Mouse (Mus musculus) heart, postnatal 36 days (tissue): ENCODE results near the gene Gm20388. TPM values are rescaled to one million over a fixed set of nuclear protein-coding genes. Genes with fewer than 3 reads are reported as not detected.

Experiments used
- DNase-seq, 2 experiments: peaks; one replicate each; pipeline ENCODE4 v3.0.0; 2021 to 2022
- intact Hi-C: fragments of 180-260 bp; cut with DNase I; formaldehyde crosslinking; loops from one replicate; pipeline ENCODE4 v1.15.1; 2025
- total RNA-seq, 2 experiments: library from RNA; stranded (reverse); gene quantifications; 2 replicates each; pipeline ENCODE4 v1.2.3; 2021

The Gm20388 gene
- total RNA-seq, 2 experiments from 2014 or later: 3.5 to 4.9 TPM

DNA sequence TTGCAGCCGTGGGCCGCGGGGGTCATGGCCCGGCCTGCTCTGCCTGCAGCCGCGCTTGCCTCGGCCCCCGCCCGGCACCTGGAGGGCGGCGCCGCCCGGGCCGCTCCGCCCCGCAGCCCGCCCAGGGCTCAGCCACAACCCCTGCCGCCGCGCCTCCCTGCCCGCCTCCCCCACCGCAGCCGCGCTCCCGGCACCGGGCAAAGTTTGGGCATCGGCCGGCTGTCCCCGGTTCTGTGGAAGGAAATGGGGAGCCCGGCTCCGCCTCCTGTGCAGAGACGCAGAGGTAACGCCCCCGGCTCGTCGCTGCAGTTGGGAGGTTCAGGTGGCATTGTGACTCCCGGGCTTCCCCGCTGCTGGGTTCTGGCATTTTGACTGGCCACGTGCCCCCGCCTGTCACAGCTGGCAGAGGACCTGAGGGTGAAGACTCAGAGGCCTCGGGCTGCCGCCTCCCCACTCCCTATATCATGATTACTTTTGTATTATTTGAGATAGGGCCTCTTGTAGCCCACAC lies 723.7 kb downstream of the Gm20388 start:
- DNase-seq: peak; percentile 45 to 63
- intact Hi-C loops: no loop called here

DNA sequence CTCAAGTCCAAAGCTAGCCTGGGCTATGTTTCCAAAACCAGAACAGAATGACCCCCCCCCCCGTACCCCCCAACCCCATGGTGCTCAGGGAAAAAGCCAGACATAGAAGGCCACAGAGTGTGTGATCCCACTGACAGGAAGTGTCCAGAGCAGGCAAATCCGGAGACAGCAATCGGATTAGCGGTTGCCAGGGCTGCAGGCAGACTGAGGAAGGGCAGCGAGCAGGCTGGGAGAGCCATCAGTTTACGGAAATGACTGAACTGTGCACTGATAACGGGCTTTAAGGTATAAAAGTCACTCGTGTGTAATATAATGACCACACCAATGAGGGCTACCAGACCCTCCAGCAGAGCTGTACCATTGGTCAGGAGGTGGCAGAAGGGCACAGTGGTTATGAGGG lies 730.6 kb downstream of the Gm20388 start:
- DNase-seq: no peak
- intact Hi-C loops: no loop called here

- intact Hi-C loops: no loop called here
These were observed 731.5 kb downstream of the Gm20388 start for GRCm38 (mm10) chr8:120642031-120642662.

DNA sequence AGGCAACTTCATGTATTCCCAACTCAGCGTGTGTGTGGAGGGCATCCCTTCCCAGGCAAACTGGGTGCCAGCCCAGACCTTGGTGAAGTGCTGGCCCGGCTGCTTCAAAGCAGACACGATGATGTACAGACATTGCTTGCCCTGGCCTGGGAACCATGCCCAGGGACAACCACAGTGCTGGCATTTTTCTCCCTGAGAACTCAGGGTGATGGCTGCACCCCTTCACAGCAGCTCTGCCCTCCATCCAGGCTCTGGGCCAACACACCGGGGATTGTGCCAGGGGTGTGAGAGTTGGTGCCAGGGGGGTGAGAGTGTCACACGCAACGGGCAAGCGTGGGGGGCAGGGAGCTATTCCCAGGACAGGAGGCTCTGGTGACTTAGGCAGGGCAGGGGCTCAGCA lies 734.0 kb downstream of the Gm20388 start:
- intact Hi-C loops: no loop called here
- peak; percentile 72 to 77 for DNase-seq

More at GRCm38 (mm10) chr8:120642031-120642662, 731.5 kb downstream of the Gm20388 start:
- DNase-seq: no peak

GRCm38 (mm10) chr8:120647532-120647931 lies 736.9 kb downstream of the Gm20388 start, which contains the start of gene 1190005I06Rik:
Gene 1190005I06Rik (minus strand): TSS chr8:120647632.
- no peak for DNase-seq
- intact Hi-C loops: no loop called here

DNA sequence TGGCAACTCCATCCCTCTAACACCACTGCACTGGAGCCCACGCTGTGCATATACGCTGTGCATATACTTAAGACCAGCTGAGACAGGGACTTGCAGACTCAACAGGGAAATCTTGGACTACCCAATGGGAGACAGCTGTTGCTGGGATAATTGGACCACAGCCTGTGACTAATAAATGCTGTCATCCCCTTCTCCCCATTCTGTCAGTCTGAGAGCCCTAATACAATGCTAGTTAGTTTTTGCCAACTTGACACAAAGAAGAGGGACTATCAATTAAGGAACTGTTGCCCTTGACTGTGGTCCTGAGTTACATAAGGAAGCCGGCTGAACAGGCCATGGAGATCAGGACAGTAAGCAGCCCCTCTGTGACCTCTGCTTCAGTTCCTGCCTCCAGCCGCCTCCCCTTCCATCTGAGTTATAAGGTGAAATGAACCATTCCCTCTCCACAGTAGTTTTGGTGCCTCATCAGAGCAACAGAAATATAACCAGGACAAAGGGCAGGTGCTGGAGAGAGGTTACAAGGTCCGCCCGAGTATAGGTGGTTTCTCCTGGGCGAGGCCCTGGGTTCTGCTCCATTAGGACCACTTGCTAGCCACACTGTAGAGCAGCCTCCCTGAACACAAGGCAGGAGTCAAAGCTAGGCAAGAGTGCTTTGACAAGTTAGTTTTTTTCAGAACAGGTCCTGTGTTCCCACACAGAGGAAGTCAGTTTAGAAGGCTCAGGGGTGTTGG lies 745.8 kb downstream of the Gm20388 start:
- intact Hi-C loops: no loop called here
- no peak for DNase-seq

- intact Hi-C loops: no loop called here
- DNase-seq: no peak
These were observed 746.8 kb downstream of the Gm20388 start for GRCm38 (mm10) chr8:120657415-120657814.

DNA sequence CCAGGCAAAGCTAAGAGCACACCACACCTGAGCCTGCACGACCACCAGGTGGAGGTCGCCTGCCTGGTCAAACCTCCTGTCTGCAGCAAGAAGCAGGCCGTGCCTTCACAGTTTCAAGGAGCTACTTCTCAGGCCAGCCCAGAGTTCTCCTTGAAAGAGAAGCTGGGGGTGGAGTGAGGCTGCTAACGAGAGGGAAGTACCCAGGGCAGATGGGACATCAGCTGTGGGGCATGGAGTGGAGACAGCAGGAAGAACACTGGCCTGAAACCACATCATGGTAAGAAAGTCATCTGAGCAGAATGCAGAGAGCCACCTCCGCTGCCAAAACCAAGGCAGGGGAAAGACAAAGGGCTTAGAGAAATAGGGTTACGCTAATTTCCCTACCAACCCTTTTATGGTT lies 753.9 kb downstream of the Gm20388 start:
- DNase-seq: no peak
- intact Hi-C loops: no loop called here

DNA sequence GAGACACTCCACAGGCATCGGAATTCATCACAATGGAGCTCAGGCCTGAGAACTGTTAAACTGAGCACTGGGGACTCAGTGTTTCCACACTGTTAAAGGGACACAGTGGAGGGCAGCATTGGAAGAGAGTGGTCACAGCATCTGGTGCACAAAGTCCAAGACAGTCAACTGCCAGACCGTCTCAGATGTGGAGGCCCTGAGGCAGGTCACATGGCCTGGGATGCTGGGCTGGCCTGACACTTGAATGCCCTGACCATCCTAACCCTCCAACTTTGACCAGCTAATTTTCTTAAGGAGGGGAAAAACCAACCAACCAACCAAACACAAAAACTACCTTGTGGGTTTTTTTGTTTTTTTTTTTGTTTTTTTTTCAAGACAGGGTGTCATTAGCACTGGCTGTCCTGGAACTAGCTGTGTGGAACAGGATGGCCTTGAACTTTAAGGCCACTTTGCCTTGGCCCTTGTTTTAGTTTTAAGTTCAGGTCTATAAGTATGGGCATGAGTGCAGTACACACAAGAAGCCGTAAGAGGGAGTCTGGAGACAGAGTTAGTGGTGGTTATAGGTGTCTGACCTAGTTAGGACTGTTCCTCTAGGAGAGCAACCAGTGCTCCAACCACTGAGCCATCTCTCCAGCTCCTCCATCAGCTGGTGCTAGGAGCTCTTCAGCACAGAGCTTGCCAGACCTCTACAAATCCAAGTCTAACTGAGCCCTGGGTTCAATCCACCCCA lies 755.2 kb downstream of the Gm20388 start:
- intact Hi-C loops: no loop called here
- DNase-seq: no peak

- DNase-seq: no peak
- intact Hi-C loops: no loop called here
These were observed 756.3 kb downstream of the Gm20388 start for GRCm38 (mm10) chr8:120666807-120667470.

- DNase-seq: peak; percentile 89 to 93
- intact Hi-C loops: no loop called here
These were observed 757.1 kb downstream of the Gm20388 start, which contains the start of the genes Gm27021 and Cox4i1 for GRCm38 (mm10) chr8:120667561-120668373. Gene Gm27021 (minus strand): TSS chr8:120668079. Gene Cox4i1 (plus strand): TSS chr8:120668222.

DNA sequence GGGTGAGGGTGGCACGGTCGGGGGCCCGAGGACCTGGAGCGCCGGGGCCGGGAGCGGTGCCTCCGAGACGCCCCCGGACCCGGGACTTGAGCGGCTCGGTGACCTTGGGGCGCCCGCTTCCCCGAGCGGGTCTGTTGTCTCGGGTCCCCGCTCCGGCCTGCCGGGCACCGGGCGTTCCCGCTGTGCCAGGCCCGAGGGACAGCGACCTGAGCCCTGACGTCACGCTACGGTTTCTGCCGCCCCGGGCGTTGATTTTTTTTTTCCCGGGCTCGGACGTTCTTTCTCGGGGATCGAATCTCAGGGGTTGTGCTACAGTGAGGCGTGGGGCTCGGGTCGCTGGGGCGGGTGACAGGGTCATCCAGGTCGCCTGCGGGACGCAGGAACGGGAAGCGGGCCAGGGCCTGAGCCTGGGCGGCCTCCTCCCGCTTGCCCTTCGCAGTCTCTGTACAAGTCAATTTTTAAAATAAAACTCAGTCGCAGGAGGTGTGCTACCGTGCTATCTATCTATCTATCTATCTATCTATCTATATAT lies 757.8 kb downstream of the Gm20388 start, which contains the start of gene Emc8:
Gene Emc8 (minus strand): TSS at position 200 of the 532 bp plus-strand sequence.
- peak in 1 of 2 experiments; percentile 36 for DNase-seq
- intact Hi-C loops: no loop called here

GRCm38 (mm10) chr8:120671775-120672174 lies 761.1 kb downstream of the Gm20388 start:
- intact Hi-C loops: no loop called here
- no peak for DNase-seq

- intact Hi-C loops: no loop called here
- DNase-seq: no peak
These were observed 762.1 kb downstream of the Gm20388 start for GRCm38 (mm10) chr8:120672626-120673229.

- DNase-seq: no peak
- intact Hi-C loops: no loop called here
These were observed 762.7 kb downstream of the Gm20388 start for GRCm38 (mm10) chr8:120673298-120673697.

DNA sequence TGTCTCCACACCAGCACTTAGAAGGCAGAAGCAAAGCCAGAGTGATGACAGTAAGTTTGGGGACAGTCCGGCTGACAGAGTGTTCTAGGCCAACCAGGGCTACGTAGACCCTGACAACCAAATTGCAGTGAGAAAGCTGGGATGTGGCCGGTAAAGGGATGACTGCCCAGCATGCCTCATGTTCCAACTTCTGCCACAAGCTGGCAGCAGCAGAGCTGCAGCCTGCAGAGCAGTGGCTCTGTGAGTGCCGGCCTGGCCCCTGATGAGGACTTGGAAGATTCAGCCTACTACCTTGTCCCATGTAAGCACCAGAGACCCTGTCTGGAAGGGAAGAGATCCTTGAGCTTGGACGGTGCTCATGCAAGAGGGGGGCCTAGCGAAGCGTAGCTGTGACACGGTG lies 765.1 kb downstream of the Gm20388 start:
- intact Hi-C loops: no loop called here
- no peak for DNase-seq

- peak; percentile 88 to 94 for DNase-seq
- intact Hi-C loops: loop anchor here (1.0 to 2.0 kb wide), 2 partner anchors 118 to 414 kb away; no protein-coding TSS in a partner anchor
These were observed 767.8 kb downstream of the Gm20388 start for GRCm38 (mm10) chr8:120678447-120678846.

- DNase-seq: no peak
These were observed 769.2 kb downstream of the Gm20388 start for GRCm38 (mm10) chr8:120679629-120680387.

More at GRCm38 (mm10) chr8:120679629-120680387, 769.2 kb downstream of the Gm20388 start:
- intact Hi-C loops: loop anchor here (2.0 to 5.0 kb wide), 2 partner anchors 57 to 413 kb away; partner anchors contain the start of gene Irf8
